Mouse (Mus musculus): ENCODE measurements around the gene Gzmk. TPM values are rescaled to one million over a fixed set of nuclear protein-coding genes. Genes with fewer than 3 reads are reported as not detected.

Gene Gzmk
- not detected in 2 replicates for polyA plus RNA-seq (2015; fragmentation: Nextera tagmentation; extraction: Ambion mirVana)

GRCm38 (mm10) chr13:113225811-113226210, at the start of gene Gzmk:
Gene Gzmk, minus strand, starts transcription at chr13:113225908.

GRCm38 (mm10) chr13:113209624-113210023, 16.1 kb downstream of the Gzmk start, which contains the start of gene Esm1:
Gene Esm1, plus strand, starts transcription at chr13:113209659.

Other genes starting within 250 kb of the Gzmk start
- 0.36 and 0.74 TPM in 2 replicates for gene Ccno, start 238.1 kb downstream of the Gzmk start, polyA plus RNA-seq (2015; fragmentation: Nextera tagmentation; extraction: Ambion mirVana)
- gene Mcidas, start 232.1 kb downstream of the Gzmk start, polyA plus RNA-seq (2015; fragmentation: Nextera tagmentation; extraction: Ambion mirVana), result 0.14 and 0.19 TPM in 2 replicates
- not detected in 2 replicates for gene Cdc20b, start 190.8 kb downstream of the Gzmk start, polyA plus RNA-seq (2015; fragmentation: Nextera tagmentation; extraction: Ambion mirVana)
- 52.8 and 61.3 TPM in 2 replicates for gene Gpx8, start 179.5 kb downstream of the Gzmk start, polyA plus RNA-seq (2015; fragmentation: Nextera tagmentation; extraction: Ambion mirVana)
- gene Gzma, start 124.9 kb downstream of the Gzmk start, polyA plus RNA-seq (2015; fragmentation: Nextera tagmentation; extraction: Ambion mirVana), result not detected in 2 replicates
- gene Esm1, start 16.2 kb downstream of the Gzmk start, polyA plus RNA-seq (2015; fragmentation: Nextera tagmentation; extraction: Ambion mirVana), result 0.98 and 1.5 TPM in 2 replicates
- 0.53 and 0.62 TPM in 2 replicates for gene BC067074, start 67.3 kb upstream of the Gzmk start, polyA plus RNA-seq (2015; fragmentation: Nextera tagmentation; extraction: Ambion mirVana)

All from neural tube, postnatal 0 days (tissue).